Mouse (Mus musculus) lung, adult 2 months (tissue): ENCODE measurements around the gene Tpra1.

Experiments
- CTCF ChIP-seq: fragments of 200-500 bp; IDR thresholded peaks from 2 replicates; pipeline ENCODE4 v1.5.1; 2011; ENCODE audit warnings: mild to moderate bottlenecking, low read length, control low read depth; ENCODE audit not compliant: insufficient read depth
- POLR2A ChIP-seq: fragments of 200-500 bp; IDR thresholded peaks from 2 replicates; pipeline ENCODE4 v1.6.1; 2011; ENCODE audit warnings: low read depth, mild to moderate bottlenecking, control low read depth, low read length, borderline replicate concordance; ENCODE audit errors: extremely low read depth

GRCm38 (mm10) chr6:88855636-88856035 lies 46.4 kb upstream of the Tpra1 start:
- TF ChIP-seq CTCF (no peak), POLR2A (no peak)
